Mouse (Mus musculus) embryonic facial prominence, embryonic 13.5 days (tissue): ENCODE data around the gene Azi2. TPM values are rescaled to one million over a fixed set of nuclear protein-coding genes. Genes with fewer than 3 reads are reported as not detected.

Experiments
- ATAC-seq: fragments of 200-750 bp; cut with Nextera tagmentation; 2 replicates; pipeline ENCODE4 v1.8.0; 2017; ENCODE audit warnings: low read depth; ENCODE audit not compliant: insufficient number of reproducible peaks, insufficient read depth, low FRiP score, low TSS enrichment
- H3K27ac ChIP-seq: fragments of 300-500 bp; sonication (generic); 2 replicates; pipeline ENCODE4 v1.5.1; 2015; ENCODE audit warnings: moderate library complexity, mild to moderate bottlenecking, inconsistent platforms
- H3K27me3 ChIP-seq: fragments of 300-500 bp; sonication (generic); 2 replicates; pipeline ENCODE4 v1.6.1; 2015; ENCODE audit warnings: mild to moderate bottlenecking, inconsistent platforms
- H3K36me3 ChIP-seq: fragments of 300-500 bp; sonication (generic); 2 replicates; pipeline ENCODE4 v1.6.1; 2015; ENCODE audit warnings: mild to moderate bottlenecking, inconsistent platforms
- H3K4me1 ChIP-seq: fragments of 300-500 bp; sonication (generic); 2 replicates; pipeline ENCODE4 v1.6.1; 2015; ENCODE audit warnings: inconsistent platforms
- H3K4me2 ChIP-seq: fragments of 300-500 bp; sonication (generic); 2 replicates; pipeline ENCODE4 v1.6.1; 2015; ENCODE audit warnings: moderate library complexity, mild to moderate bottlenecking, inconsistent platforms
- H3K4me3 ChIP-seq: fragments of 300-500 bp; sonication (generic); 2 replicates; pipeline ENCODE4 v1.5.1; 2015; ENCODE audit warnings: mild to moderate bottlenecking, inconsistent platforms
- H3K9ac ChIP-seq: fragments of 300-500 bp; sonication (generic); 2 replicates; pipeline ENCODE4 v1.6.1; 2015; ENCODE audit warnings: mild to moderate bottlenecking, inconsistent platforms
- H3K9me3 ChIP-seq: fragments of 300-500 bp; sonication (generic); 2 replicates; pipeline ENCODE4 v1.6.1; 2016; ENCODE audit warnings: inconsistent platforms
- WGBS: fragments of 180-500 bp; shearing (Covaris S2); methylation state at CpG from one replicate; pipeline ENCODE4 v1.1.7; 2015; ENCODE audit warnings: mixed read lengths; 5-methylcytosine and 5-hydroxymethylcytosine counted together
- polyA plus RNA-seq: library from polyadenylated mRNA; unstranded; fragments of >200 nt; fragmentation: Nextera tagmentation; extraction: Ambion mirVana; gene quantifications from 2 replicates; pipeline ENCODE4 v1.2.1, GENCODE M21; 2015

Azi2 gene
- polyA plus RNA-seq, 1 experiment from 2014 or later: 73.0 TPM

DNA sequence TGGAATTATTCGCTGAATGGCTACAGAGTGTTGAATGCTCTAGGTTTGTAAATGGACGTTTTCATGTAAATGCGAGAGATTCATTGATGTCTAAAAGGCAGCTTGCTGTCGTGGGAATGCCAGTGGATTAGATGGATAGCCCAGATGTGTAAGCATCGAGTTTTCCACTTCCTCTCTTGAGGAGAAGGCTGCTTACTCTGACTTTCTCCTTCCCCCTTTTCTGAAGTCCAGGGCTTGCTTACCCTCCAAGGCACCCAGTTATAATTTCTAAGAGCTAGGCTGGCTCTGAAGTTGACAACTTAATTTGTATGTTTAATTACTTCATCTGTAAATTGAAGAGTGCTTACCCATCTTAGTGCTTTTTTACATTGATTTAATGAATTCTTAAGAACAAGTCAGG is 1.3 kb downstream of the Azi2 start:
- Histone ChIP-seq H3K9me3 (no peaks in the 10 kb centered on the region), H3K4me3 (peak overlapping the region; percentile 63), H3K4me1 (peaks cover 17% of the 10 kb centered on the region; the same call in 1 of the 2 replicates), H3K27ac (0 out of 2 replicates have a peak overlapping the region, but pooled peaks have one; percentile 7), H3K9ac (peak overlapping the region; percentile 78), H3K36me3 (no peaks in the 10 kb centered on the region), H3K4me2 (peak overlapping the region; percentile 75), H3K27me3 (no peaks in the 10 kb centered on the region)
- no peak for ATAC-seq
- 24% methylated on average over 5 of the region's 5 CpGs for WGBS

DNA sequence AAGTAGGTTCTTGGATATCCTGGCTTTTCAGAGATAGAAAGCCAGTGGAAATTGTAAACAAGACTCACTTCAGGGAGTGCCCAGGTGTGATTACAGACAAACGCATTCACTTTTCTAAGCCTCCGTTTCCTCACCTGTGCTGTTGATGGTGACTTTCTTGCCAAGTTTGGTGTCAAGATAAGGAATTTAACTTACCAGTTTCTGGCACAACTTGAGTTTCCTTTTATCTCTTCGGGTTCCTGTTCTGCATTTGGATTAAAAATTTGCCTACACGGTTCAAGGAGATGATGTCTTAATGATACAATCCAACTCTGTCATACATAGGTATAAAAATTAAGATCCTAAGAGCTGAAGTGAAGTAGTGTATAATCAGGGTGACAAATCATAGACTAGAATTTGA is 2.4 kb downstream of the Azi2 start:
- H3K9me3 ChIP-seq: no peaks in the 10 kb centered on the region
- ATAC-seq: no peak
- WGBS: 88% methylated on average over 4 of the region's 4 CpGs

DNA sequence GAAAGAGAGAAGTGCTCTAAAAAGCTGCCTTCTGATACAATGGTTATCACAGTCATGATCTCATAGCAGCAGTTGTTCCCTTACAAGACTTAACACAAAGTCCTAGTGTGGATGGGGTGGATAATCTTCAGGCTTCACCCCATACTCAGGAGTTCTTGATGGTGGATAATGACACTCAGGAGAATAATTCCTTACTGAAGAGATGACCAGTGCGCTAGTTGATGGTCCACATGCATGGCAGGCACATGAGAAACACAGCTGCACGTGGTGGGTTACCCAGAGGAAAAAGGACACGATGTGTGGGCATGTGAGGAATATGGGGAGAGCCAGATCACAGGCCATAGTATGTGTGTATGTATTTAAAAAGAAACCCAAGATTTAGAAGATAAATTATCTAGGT is 3.3 kb downstream of the Azi2 start:
- Histone ChIP-seq H3K4me1 (peaks cover 17% of the 10 kb centered on the region; the same call in 1 of the 2 replicates), H3K9me3 (no peaks in the 10 kb centered on the region), H3K27ac (no peak overlapping the region), H3K4me2 (no peak overlapping the region), H3K27me3 (no peaks in the 10 kb centered on the region), H3K9ac (no peak overlapping the region), H3K4me3 (no peak overlapping the region), H3K36me3 (peaks cover 4% of the 10 kb centered on the region)
- 89% methylated on average over 3 of the region's 3 CpGs for WGBS
- ATAC-seq: no peak

More for the DNA sequence above, 2.4 kb downstream of the Azi2 start:
- Histone ChIP-seq H3K27me3 (no peaks in the 10 kb centered on the region), H3K4me2 (no peak overlapping the region), H3K9ac (no peak overlapping the region), H3K4me1 (peaks cover 17% of the 10 kb centered on the region; the same call in 1 of the 2 replicates), H3K4me3 (no peak overlapping the region), H3K27ac (no peak overlapping the region), H3K36me3 (no peaks in the 10 kb centered on the region)

DNA sequence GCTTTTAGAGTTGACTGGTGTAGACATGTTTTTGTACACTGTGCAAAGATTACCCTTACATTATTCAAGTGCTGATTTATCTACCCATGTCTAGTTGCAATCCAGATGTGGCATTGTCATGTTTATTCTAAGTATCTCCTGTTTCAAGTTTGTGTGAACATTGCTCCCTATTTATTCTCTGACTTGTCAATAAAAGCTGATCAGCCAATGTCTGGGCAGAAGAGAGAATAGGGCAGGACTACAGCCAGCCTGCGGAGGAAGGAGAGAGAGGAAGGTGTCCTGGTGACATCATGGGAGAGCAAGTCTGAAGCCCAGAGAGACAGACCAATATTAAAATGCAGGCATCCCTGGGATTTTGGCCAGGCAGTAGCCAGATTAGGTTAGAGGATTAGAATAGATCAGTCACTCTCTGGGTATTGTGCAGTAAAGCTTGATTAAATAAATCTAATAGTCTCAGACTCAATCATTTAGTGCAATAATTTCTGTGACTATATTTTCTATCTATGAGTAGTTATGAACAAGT is 4.8 kb downstream of the Azi2 start:
- no peaks in the 10 kb centered on the region for H3K9me3 ChIP-seq
- WGBS: 61% methylated on average over 1 of the region's 1 CpGs
- no peak overlapping the region for H3K4me2 ChIP-seq
- peaks cover 10% of the 10 kb centered on the region for H3K36me3 ChIP-seq
- no peak overlapping the region for H3K9ac ChIP-seq
- no peak overlapping the region for H3K27ac ChIP-seq
- peaks cover 17% of the 10 kb centered on the region; the same call in 1 of the 2 replicates for H3K4me1 ChIP-seq
- H3K27me3 ChIP-seq: no peaks in the 10 kb centered on the region
- no peak overlapping the region for H3K4me3 ChIP-seq
- no peak for ATAC-seq

DNA sequence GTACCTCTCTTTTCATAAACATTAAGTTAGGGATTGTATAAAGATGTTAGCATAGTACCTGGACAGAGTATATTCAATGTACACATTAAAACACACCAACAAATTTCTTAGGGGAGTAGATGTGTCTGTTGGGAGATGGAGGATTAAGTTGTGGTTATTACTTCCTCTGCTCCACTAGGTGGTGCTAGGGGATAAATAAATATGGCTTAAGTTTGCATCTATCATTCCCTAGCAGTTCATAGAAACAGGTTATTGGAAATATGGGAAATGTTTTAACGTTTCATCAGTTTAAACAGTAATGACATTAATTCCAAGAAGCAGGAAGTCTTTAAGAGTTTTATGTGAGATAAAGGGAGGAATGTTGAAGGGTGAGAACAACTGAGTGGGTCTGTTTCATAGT is 13.0 kb downstream of the Azi2 start:
- H3K4me1 ChIP-seq: no peaks in the 10 kb centered on the region
- no peak overlapping the region for H3K4me2 ChIP-seq
- H3K9me3 ChIP-seq: no peaks in the 10 kb centered on the region
- 41% methylated on average over 1 of the region's 1 CpGs for WGBS
- peaks cover 41% of the 10 kb centered on the region for H3K36me3 ChIP-seq
- H3K4me3 ChIP-seq: no peak overlapping the region
- H3K27ac ChIP-seq: no peak overlapping the region
- H3K9ac ChIP-seq: no peak overlapping the region
- no peak for ATAC-seq
- H3K27me3 ChIP-seq: no peaks in the 10 kb centered on the region

DNA sequence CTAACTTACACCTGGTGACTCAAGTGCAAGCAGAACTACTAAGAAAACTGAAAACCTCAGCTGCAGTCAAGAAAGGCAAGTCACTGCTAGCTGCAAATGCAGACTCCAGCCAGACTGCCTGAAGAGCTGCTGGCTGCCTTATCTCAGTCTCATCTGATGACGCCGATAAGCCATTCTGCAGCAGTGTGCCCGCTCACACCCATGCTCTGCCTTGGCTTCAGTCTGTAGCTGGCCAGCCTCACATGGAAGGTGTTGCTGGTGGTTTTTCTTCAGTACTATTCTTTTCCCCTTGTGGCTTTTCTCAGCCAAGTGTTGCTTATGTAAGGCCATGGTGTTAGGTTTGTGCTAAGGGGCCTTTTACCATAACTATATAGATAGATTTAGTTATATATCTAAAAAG is 18.8 kb downstream of the Azi2 start:
- H3K9me3 ChIP-seq: no peaks in the 10 kb centered on the region
- no peaks in the 10 kb centered on the region for H3K27me3 ChIP-seq
- H3K27ac ChIP-seq: no peak overlapping the region
- H3K9ac ChIP-seq: no peak overlapping the region
- no peak for ATAC-seq
- no peak overlapping the region for H3K4me2 ChIP-seq
- WGBS: 79% methylated on average over 3 of the region's 3 CpGs
- H3K4me1 ChIP-seq: no peaks in the 10 kb centered on the region
- no peak overlapping the region for H3K4me3 ChIP-seq
- peaks cover 36% of the 10 kb centered on the region for H3K36me3 ChIP-seq

DNA sequence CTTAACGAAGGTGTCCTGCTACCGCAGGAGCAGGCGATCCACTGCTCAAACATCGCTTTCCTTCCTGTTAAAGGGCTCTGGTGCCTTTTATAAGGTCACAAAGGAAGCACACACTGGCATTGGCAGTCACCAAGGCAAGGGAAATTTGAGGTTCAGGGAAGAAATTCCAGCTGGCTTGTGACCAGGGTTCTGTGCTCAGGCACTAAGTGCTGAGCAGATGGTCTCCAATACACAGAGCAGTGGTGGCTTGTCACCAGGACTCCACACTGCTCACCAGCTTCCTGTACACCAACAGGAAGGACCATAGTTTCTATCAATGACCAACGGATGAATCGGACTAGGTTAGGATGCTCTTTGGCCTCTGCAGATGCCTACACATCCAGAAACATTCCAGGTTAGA is 30.1 kb downstream of the Azi2 start:
- Histone ChIP-seq H3K4me1 (peaks cover 4% of the 10 kb centered on the region), H3K27ac (no peak overlapping the region), H3K9me3 (no peaks in the 10 kb centered on the region), H3K9ac (no peak overlapping the region), H3K4me2 (no peak overlapping the region), H3K27me3 (no peaks in the 10 kb centered on the region), H3K36me3 (peaks cover 39% of the 10 kb centered on the region), H3K4me3 (no peak overlapping the region)
- ATAC-seq: no peak
- 90% methylated on average over 6 of the region's 6 CpGs for WGBS

DNA sequence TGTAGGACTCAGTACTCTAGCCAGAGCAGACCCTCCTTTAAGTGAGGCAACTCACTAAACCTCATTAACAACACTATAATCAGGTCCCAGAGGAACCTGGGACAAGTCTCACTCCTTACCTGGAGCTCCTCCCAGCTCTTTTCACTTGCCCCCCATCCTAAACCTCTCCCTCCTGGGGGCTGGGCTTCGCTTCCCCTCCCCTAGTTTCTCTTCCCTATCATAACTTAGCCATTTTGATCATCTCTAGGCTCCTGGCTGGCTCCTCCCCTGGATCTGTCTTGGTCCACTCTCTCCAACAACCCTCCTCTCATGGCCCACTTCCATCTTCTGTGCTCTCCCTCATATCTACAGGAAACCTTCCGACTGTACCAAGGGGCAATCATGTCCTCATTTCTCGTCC is 31.0 kb downstream of the Azi2 start:
- Histone ChIP-seq H3K27ac (no peak overlapping the region), H3K9me3 (no peaks in the 10 kb centered on the region), H3K36me3 (peaks cover 36% of the 10 kb centered on the region), H3K27me3 (no peaks in the 10 kb centered on the region), H3K9ac (no peak overlapping the region), H3K4me2 (no peak overlapping the region), H3K4me1 (no peaks in the 10 kb centered on the region), H3K4me3 (no peak overlapping the region)
- no peak for ATAC-seq
- WGBS: 81% methylated on average over 3 of the region's 3 CpGs

DNA sequence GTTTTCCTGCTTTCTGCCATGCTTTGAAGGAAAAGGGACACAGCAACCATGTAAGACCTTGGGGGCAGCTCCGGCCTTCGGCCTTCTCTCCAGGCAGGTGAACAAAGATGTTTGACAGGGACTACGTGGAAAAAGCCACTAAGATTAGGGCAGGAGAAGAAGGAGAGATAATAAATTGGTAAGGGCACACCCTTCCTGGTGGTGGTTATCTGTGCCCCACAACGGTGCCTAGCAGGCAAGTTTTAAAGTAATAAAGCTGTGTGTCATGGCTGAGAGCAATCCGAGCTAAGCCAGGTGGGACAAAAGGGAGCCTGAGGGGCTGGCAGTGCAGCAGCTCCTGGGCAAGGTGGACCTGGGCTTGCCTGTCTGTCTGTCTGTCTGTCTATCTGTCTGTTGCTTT is 31.8 kb downstream of the Azi2 start:
- no peak for ATAC-seq
- Histone ChIP-seq H3K27me3 (no peaks in the 10 kb centered on the region), H3K4me1 (no peaks in the 10 kb centered on the region), H3K4me3 (no peak overlapping the region), H3K27ac (no peak overlapping the region), H3K4me2 (no peak overlapping the region), H3K36me3 (peaks cover 28% of the 10 kb centered on the region), H3K9ac (no peak overlapping the region), H3K9me3 (no peaks in the 10 kb centered on the region)
- WGBS: 84% methylated on average over 5 of the region's 5 CpGs

DNA sequence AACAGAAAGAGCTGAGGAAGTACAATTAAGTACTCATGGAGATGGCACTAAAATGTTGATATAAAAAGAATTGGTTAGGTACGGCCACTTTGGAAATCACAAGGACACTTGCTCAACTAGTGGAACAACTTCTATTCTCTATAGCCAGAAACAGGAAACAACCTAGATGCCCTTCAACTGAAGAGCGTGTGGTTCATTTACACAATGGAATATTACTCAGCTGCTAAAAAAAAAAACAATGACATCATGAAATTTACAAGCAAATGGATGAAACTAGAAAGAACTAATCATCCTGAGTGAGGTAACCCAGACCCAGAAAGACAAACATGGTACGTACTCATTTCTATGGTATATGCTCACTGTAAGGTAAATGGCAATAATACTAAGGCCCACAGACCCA is 33.1 kb downstream of the Azi2 start:
- Histone ChIP-seq H3K9ac (no peak overlapping the region), H3K27me3 (no peaks in the 10 kb centered on the region), H3K4me3 (no peak overlapping the region), H3K27ac (no peak overlapping the region), H3K4me2 (no peak overlapping the region), H3K36me3 (peaks cover 16% of the 10 kb centered on the region), H3K9me3 (no peaks in the 10 kb centered on the region), H3K4me1 (no peaks in the 10 kb centered on the region)
- 92% methylated on average over 3 of the region's 3 CpGs for WGBS
- ATAC-seq: no peak

DNA sequence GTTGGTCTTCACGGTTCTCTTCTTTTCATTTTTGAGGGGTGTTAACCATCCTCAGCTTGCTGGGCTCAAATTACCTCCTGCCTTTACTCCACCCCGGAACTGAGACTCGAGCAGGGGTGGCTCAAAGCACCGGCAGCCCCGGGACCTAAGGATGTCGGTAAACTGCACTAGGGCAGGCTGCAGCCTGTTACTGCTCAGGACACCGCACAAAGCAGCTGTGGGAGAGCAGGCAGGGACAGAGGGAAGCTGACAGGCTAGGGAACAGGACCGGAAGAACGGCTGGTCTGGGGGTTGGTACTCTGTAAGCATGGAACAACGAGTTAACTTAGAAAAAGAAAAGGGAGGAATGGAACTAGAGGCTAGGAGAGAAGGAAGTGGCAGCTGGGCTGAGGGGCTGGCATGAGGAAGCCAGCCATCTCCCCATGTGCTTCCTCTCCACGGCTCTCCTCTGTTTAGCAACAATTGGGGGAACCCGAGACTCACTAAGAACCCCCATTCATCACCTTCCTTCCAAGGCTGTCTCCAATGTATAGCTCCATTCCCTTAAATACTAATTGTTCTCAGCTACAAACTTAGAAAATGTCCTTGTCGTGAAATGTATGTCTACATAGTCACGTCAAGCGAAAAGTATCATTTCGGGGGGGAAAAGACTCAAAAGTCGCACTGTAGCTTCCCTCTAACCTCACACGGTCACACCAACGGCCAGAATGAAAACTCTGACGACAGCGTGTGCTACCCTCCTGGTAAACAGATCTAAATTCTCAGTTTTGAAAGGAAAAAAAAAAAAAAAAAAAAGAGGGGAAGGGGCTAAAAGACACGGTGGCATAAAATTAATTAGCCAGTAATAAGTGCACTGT is 42.5 kb downstream of the Azi2 start:
- Histone ChIP-seq H3K27ac (peak overlapping the region; percentile 44; the same call in 1 of the 2 replicates), H3K4me2 (peak overlapping the region; percentile 61), H3K27me3 (no peaks in the 10 kb centered on the region), H3K4me1 (peaks cover 7% of the 10 kb centered on the region; the same call in 1 of the 2 replicates), H3K36me3 (no peaks in the 10 kb centered on the region), H3K4me3 (peak overlapping the region; percentile 32), H3K9ac (peak overlapping the region; percentile 54), H3K9me3 (no peaks in the 10 kb centered on the region)
- WGBS: 32% methylated on average over 22 of the region's 22 CpGs
- ATAC-seq: no peak

DNA sequence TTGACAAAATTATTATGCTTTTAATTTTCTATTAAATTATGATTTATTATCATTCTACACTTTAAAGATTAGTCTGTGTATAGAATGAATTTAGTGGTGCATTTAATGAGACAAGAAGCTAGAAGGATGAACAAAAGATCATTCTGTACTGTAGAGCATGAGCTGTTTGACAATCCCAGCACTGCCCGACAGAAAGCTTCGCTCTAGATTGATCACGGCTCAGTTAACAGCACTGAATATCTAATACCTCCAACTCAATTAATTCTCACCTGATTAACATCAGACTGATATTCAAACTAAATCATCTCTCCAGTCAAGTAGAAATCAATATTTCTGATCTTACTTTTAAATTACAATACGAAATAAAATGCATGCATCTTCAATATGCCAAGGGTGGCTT is 43.5 kb downstream of the Azi2 start:
- no peak overlapping the region for H3K4me2 ChIP-seq
- no peaks in the 10 kb centered on the region for H3K27me3 ChIP-seq
- H3K9ac ChIP-seq: no peak overlapping the region
- H3K27ac ChIP-seq: no peak overlapping the region
- no peaks in the 10 kb centered on the region for H3K9me3 ChIP-seq
- no peak overlapping the region for H3K4me3 ChIP-seq
- peaks cover 7% of the 10 kb centered on the region; the same call in 1 of the 2 replicates for H3K4me1 ChIP-seq
- WGBS: 86% methylated on average over 4 of the region's 4 CpGs
- H3K36me3 ChIP-seq: no peaks in the 10 kb centered on the region
- no peak for ATAC-seq
